Mouse (Mus musculus): ENCODE data around the gene Kat5. TPM values are rescaled to one million over a fixed set of nuclear protein-coding genes. Genes with fewer than 3 reads are reported as not detected.
A peak's percentile ranks its signal among the peaks of the same experiment; 100 is the strongest.

The Kat5 gene
- 51.1 and 51.9 TPM in 2 replicates for polyA plus RNA-seq (2015; fragmentation: Nextera tagmentation; extraction: Ambion mirVana)

DNA sequence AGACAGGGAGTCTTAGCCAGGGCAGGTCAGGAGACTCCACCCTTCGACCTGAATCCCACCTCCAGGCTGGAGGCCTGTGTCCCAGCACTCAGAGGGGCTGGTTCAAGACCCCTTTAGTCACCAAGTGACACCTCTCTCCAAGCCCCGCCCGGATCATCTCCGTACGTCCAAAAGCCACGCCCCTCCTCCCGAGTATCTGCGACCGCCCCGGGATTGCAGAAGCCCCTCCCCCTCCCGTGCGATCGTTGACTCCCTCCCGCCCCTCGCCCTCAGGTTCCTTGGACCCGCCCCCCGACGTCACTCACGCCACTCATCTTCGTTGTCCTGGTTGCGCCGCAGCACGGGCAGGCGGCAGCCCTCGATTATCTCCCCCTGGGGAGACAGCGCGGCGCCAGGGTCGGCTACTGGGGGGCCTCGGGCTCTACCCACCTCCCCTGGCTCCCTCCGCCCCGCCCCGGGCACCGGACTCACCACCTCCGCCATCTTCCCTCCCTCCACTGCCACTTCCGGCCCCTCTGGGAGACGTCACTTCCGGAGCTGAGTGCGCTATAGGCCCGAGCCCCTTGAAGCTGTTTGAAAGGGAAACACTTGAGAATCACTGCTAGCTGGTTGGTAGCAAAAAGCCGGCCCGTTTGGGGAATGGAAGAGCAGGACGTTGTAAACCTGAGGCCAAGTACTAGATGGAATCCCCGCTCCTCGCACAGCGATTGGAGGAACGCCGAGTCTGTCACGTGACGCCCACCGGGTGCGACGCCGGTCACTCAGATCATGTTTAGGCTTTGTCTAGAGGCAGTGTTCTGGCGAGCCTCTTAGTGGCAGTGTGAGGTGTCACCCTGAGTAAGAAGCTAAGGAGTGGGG, at the start of gene Kat5:
TSS of gene Kat5 (minus strand) at position 691 of the 858 bp plus-strand sequence.
- Histone ChIP-seq H3K4me2 (replicated peaks; ENCODE audit: low read depth, low read length) (peak within 1 kb of the TSS; percentile 72), H3K9ac (replicated peaks; ENCODE audit: low read depth) (peak within 1 kb of the TSS; percentile 83), H3K4me1 (ENCODE audit: insufficient read depth, low read depth, low read length) (peaks cover 6% of the 10 kb centered on the region; the same call in 1 of the 2 replicates), H3K27me3 (replicated peaks; ENCODE audit: insufficient read depth, low read length) (no peaks in the 10 kb centered on the region), H3K36me3 (ENCODE audit: insufficient read depth, low read length) (peaks cover 36% of the 10 kb centered on the region), H3K27ac (ENCODE audit: low read length) (peak within 1 kb of the TSS; percentile 98), H3K9me3 (ENCODE audit: low read length) (no peaks in the 10 kb centered on the region), H3K4me3 (ENCODE audit: low read depth, low read length) (peak within 1 kb of the TSS; percentile 85)
- ATAC-seq, result peak; percentile 93
- TF ChIP-seq CTCF (IDR thresholded peaks at IDR 0.05) (peak; percentile 52), EP300 (IDR thresholded peaks at IDR 0.05) (peak; percentile 18; the same call in 1 of the 2 replicates)
- peak; percentile 96 for DNase-seq (ENCODE audit: low spot score)
- 1% methylated on average over 36 of the region's 55 CpGs for WGBS

DNA sequence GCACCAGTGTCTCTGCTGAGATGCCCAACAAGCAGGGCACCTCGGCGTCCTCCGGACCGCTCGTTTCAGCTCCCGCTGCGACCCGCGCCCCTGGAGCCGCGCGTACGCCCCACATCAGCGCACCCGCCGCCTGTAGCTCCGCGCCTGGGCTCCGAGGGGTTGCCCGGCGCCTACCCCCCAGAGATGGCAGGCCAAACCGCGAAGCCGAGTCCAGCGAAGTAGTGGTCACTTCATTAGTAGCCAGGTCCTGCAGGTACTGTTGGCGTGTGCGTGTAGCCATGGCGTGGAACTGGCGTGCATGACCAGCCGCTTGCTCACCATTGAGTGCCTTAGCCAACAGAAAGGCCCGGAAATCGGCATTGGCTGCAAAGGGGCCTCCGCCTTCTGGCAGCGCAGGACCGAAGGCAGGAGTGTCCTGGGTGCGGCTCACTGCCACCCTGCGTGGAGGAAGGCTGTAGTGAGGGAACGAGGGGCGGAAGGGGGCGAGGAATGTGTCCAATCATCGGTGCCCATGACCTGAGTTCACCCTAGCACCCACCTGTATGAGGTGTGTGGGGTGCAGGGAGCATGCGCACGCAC, 44.8 kb upstream of the Kat5 start:
- Histone ChIP-seq H3K4me2 (replicated peaks; ENCODE audit: low read depth, low read length) (peak overlapping the region; percentile 47), H3K9ac (replicated peaks; ENCODE audit: low read depth) (no peak overlapping the region), H3K4me1 (ENCODE audit: insufficient read depth, low read depth, low read length) (no peaks in the 10 kb centered on the region), H3K36me3 (ENCODE audit: insufficient read depth, low read length) (peaks cover 19% of the 10 kb centered on the region), H3K4me3 (ENCODE audit: low read depth, low read length) (peak overlapping the region; percentile 17), H3K9me3 (ENCODE audit: low read length) (no peaks in the 10 kb centered on the region), H3K27ac (ENCODE audit: low read length) (no peak overlapping the region), H3K27me3 (replicated peaks; ENCODE audit: insufficient read depth, low read length) (no peaks in the 10 kb centered on the region)
- TF ChIP-seq EP300 (IDR thresholded peaks at IDR 0.05), result no peak
- no peak for TF ChIP-seq CTCF (IDR thresholded peaks at IDR 0.05)
- 39% methylated on average over 42 of the region's 43 CpGs for whole genome bisulfite sequencing
- ATAC-seq, result peak; percentile 36; the same call in 1 of the 2 replicates
- peak; percentile 15 for DNase-seq (ENCODE audit: low spot score)

GRCm38 (mm10) chr19:5653969-5654719, 44.1 kb upstream of the Kat5 start:
- peaks cover 1% of the 10 kb centered on the region; the same call in 1 of the 2 replicates for H3K4me1 ChIP-seq (ENCODE audit: insufficient read depth, low read depth, low read length)
- peak; percentile 47; the same call in 1 of the 2 replicates for ATAC-seq
- peak; percentile 22 for DNase-seq (ENCODE audit: low spot score)
- no peak overlapping the region for H3K27ac ChIP-seq (ENCODE audit: low read length)
- H3K27me3 ChIP-seq (replicated peaks; ENCODE audit: insufficient read depth, low read length), result no peaks in the 10 kb centered on the region
- H3K9ac ChIP-seq (replicated peaks; ENCODE audit: low read depth), result no peak overlapping the region
- H3K36me3 ChIP-seq (ENCODE audit: insufficient read depth, low read length), result peaks cover 19% of the 10 kb centered on the region
- H3K4me2 ChIP-seq (replicated peaks; ENCODE audit: low read depth, low read length), result peak overlapping the region; percentile 47
- peak overlapping the region; percentile 17 for H3K4me3 ChIP-seq (ENCODE audit: low read depth, low read length)
- TF ChIP-seq CTCF (IDR thresholded peaks at IDR 0.05) (no peak), EP300 (IDR thresholded peaks at IDR 0.05) (no peak)
- 30% methylated on average over 62 of the region's 62 CpGs for WGBS
- no peaks in the 10 kb centered on the region for H3K9me3 ChIP-seq (ENCODE audit: low read length)

DNA sequence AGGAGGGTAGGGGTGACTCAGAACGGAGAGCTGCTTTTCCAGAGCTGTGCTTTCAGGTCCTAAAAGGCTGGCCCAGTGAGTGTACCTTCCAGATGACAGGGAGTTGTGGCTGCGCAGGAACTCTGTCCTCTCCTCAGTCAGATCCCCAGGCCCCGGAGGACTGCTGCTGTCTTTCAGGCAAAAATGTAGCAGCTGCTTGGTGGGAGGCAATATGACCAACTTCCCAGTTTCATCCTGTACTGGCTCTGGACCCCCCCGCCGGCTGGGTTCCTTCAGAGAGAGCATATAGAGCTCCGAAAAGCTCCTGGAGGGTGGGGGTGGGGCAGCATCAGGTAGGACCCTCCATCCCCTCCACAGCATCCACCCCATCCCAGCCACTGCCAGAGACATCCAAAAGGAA, 42.5 kb upstream of the Kat5 start:
- 88% methylated on average over 6 of the region's 6 CpGs for WGBS
- Histone ChIP-seq H3K4me1 (ENCODE audit: insufficient read depth, low read depth, low read length) (peaks cover 3% of the 10 kb centered on the region; the same call in 1 of the 2 replicates), H3K4me2 (replicated peaks; ENCODE audit: low read depth, low read length) (no peak overlapping the region), H3K9me3 (ENCODE audit: low read length) (no peaks in the 10 kb centered on the region), H3K4me3 (ENCODE audit: low read depth, low read length) (no peak overlapping the region), H3K36me3 (ENCODE audit: insufficient read depth, low read length) (peaks cover 21% of the 10 kb centered on the region), H3K27ac (ENCODE audit: low read length) (no peak overlapping the region), H3K9ac (replicated peaks; ENCODE audit: low read depth) (no peak overlapping the region), H3K27me3 (replicated peaks; ENCODE audit: insufficient read depth, low read length) (no peaks in the 10 kb centered on the region)
- TF ChIP-seq EP300 (IDR thresholded peaks at IDR 0.05), result no peak
- TF ChIP-seq CTCF (IDR thresholded peaks at IDR 0.05), result no peak
- no peak for ATAC-seq
- DNase-seq (ENCODE audit: low spot score), result no peak

DNA sequence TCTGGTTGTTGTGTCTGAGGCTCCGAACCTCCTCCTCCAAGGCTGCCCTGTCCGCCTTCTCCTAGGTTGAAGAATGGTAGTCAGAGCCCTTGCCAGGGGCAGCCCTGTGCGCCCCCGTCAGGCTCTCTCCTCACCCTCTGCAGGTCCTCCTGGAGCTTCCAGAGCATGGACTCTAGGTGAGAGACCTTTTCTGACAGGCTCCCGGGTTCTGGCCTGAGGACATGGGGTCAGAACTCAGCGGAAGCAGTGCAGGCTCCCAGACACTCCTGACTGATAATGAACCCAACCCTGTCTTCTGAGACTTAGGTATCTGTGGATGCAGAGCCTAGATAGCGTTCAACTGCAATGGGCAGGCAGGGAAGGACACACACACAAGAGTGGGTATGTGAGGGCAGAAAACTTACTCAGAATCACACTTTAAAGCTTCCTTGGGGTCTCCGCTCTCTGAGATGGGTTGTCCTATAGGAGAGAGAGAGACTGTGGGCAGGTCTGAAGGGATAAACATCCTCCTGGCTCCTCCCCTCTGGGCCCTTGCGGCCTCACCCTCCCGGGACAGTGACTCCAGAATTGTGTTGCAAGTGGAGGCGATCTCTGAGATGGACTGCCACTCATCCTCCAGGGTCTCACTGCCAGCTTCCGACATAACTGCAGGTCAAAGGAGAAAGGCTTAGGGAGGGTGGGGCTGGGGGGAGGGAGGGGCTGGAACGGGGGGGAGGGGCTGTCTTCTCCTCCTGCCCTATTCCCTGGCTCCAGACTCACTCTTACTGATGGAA, 41.7 kb upstream of the Kat5 start:
- 69% methylated on average over 12 of the region's 13 CpGs for WGBS
- DNase-seq (ENCODE audit: low spot score) (peak; percentile 19), ATAC-seq (no peak)

More for the DNA sequence above, 41.7 kb upstream of the Kat5 start:
- no peak for TF ChIP-seq CTCF (IDR thresholded peaks at IDR 0.05)
- no peak for TF ChIP-seq EP300 (IDR thresholded peaks at IDR 0.05)
- no peak overlapping the region for H3K9ac ChIP-seq (replicated peaks; ENCODE audit: low read depth)
- no peaks in the 10 kb centered on the region for H3K9me3 ChIP-seq (ENCODE audit: low read length)
- no peaks in the 10 kb centered on the region for H3K27me3 ChIP-seq (replicated peaks; ENCODE audit: insufficient read depth, low read length)
- no peak overlapping the region for H3K4me2 ChIP-seq (replicated peaks; ENCODE audit: low read depth, low read length)
- peaks cover 30% of the 10 kb centered on the region for H3K36me3 ChIP-seq (ENCODE audit: insufficient read depth, low read length)
- H3K27ac ChIP-seq (ENCODE audit: low read length), result no peak overlapping the region
- peaks cover 3% of the 10 kb centered on the region; the same call in 1 of the 2 replicates for H3K4me1 ChIP-seq (ENCODE audit: insufficient read depth, low read depth, low read length)
- no peak overlapping the region for H3K4me3 ChIP-seq (ENCODE audit: low read depth, low read length)

Measured in lung, postnatal 0 days (tissue).